Mouse (Mus musculus) layer of hippocampus, postnatal 25 days (tissue): ENCODE measurements at regions not wholly inside any gene's neighbourhood (a gene's known extent, or its start where the extent isn't known, plus 50 kb on each side); places are given as distances from the start of the nearest gene placed in this dataset.

ENCODE experiments used
- DNase-seq, 2 experiments: peaks; one replicate each; pipeline ENCODE4 v3.0.0; 2022; ENCODE audit warnings: mixed read lengths in 2 of 2, low spot score in 1 of 2; ENCODE audit errors: extremely low spot score in 1 of 2

DNA sequence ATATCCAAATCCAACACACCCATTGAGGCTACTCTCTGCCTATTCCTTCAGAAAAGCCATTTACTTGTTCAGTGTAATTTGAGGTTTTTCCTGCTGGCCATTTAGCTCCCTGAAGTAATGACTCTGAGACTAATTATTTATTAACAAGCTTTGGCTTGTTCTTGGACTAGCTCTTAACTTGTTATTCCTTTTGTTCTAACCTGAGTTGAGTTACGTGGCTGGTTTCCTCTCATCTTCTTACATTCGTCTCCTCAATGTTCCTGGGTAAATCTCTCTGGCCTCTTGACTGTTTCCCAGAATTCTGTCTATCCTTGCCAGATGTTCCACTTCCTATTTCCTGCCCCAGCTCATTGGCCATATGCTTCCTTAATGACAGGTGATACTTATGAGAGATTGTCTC lies 157.2 kb downstream of the Pmp22 start:
- no peak for DNase-seq

DNA sequence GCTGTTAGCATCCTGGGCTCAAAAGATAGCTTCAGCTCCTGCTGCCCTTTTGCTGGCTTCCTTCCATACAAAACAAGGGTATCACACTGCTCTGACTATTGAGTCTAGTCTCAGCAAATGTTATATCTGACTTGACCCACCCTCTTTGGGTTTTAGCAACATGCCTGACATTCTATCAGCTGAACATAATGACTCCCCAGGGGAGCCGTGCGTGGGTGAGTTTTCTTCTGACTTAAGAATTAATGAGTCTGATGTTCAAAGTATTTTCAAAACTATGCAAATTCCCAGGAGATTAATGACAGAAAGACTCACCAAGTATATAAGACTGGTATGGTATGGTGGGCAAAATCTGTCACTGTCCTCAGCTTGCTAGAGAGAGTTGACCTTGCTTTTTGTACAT lies 159.0 kb downstream of the Pmp22 start:
- no peak for DNase-seq

DNA sequence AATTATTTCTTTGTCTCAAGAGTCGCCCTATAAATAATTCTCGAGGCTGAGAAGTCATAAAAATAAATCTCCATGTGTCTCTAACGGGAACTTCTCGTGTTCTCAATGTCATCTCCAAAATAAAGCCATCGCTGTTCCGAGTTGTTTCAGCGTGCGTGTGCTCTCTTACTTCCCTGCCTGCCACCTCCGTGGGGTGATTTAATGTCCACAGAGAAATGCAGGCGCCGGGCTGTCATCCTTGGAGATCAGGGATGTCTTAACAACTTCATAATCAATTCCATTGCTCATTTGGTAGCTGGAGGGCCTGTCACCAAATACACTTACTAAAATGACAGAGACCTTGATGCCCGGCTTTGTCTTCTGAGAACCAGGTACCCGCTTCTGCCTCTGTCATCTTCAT lies 161.8 kb downstream of the Pmp22 start:
- DNase-seq: no peak

DNA sequence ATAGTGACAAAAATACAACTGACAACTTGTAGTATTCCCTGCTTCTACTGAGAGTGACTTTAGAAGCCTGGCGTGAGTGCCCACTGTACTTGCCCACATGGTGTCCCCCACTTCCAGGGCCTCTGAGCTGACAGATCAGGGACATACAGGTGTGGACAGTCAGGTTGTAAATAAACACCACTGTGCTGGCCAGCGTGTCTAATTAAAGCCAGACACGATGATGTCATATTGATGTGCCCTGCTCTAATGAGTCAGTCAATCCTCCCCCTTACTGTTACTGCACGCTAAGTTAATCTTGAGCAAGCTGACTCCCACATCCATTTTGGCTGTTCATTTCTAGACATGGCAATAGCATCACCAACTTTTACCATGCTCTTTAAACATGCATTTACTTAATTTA lies 164.7 kb downstream of the Pmp22 start:
- DNase-seq: no peak

DNA sequence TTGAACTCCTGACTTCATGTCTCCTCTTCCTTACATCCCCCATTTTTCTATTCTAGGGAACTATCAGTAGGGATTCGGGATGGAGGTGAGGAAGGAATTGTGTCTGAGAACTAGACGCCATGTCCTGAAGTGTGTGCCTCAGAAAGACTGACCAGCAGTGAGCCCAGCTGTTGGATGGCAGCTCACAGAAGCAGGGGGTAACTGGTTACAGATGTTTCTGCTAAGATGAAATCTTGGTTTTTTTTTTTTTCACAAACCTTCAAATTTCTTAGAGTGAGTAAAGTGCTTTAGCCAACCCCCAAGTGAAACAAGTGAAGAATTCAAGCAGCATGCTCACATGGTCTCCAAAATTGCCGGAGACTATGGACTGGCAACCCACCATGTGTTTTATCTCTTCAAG lies 165.7 kb downstream of the Pmp22 start:
- no peak for DNase-seq

DNA sequence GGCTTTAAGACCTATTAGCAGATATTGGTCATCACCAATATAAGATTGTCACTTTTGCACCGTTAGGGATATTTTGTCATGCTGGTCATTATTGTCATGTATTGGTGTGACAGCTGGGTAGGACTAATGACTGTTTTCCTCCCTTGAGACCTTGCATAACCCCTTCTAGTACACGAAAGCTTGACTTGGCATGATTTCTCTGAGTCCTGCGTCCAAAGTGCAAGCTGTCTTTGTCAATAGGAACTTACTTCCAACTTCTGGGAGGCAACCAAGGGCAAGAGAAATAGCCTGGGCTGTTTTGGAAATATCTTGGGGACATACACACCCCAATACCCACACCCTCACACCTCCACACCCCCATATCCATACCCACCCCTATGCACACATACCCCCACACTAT lies 167.7 kb downstream of the Pmp22 start:
- DNase-seq: no peak

DNA sequence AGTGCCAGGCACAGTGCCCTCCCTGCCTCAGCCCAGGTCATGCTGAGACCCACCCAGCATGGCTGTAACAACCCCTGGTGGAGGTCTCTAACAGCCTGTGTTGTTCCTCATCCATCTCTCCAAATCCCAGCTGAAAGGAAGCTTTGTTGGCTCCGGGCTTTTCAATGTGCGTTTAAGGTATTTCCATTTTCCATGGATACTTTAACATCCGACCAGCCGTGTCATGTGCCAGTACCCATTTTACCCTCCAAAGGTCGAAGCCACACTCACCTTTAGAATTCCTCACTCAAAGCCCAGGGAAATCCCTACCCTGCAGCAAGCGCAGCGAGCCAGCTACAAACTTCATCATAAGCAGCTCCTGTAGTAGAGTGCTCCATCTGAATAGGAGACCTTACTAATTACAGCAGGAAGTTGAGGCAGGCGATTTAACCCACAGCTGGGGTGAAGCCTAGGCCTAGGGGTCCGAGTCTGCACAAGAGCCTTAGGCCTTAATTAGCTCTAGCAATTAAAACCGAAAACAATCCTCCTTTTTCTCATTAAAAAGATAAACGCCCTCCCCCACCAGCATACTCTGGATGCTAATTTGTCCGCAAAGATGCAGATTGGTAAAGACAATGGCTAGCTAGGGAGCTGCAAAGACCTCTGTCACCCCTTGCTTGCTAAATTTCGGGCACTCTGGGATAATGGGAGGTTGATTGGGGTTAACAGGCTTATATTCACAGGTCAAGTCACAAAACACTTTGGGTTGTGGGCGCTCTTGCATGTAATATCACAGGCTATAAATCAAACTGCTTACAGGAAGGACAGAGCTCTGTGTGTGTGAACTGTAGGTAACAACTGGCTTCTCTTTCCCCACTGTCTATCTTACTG lies 171.2 kb downstream of the Pmp22 start:
- DNase-seq: no peak

DNA sequence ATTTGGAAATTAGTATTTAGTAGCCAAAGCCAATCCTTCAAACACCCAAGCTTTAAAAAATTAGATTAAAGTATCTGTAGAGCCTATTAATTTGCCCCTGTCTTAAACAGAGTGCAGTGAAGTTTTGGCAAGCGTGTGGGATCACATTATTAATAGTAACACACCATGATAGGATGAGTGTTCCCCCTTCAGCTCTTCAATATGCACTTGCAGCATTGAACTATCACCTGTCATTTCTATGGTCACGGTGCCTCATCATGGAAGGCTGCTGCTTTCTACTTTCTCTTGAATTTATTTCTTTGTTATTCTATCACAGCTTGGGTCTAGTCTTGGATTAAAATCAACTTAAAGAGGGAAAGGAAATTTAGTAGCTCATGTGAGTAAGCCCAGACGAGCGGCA lies 196.4 kb downstream of the Pmp22 start:
- DNase-seq: no peak

DNA sequence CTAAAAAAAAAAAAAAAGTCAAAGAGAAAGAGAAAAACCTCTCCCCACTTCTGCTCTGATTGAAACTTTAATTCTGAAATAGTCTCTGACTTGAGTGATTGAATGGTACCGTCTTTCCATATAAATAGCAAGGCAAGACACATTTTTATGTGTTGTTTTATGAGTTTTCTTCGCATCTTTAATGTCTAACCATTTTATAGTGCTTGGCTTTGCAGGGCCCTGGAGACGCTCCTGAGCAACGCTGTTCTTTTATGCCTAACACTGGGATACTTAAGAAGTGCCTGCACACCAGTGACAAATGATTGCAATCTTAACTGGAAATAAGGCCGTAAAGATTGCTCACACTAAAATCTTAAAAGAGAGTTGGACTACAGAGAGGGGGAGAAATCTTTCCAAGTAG lies 198.1 kb downstream of the Pmp22 start:
- no peak for DNase-seq

DNA sequence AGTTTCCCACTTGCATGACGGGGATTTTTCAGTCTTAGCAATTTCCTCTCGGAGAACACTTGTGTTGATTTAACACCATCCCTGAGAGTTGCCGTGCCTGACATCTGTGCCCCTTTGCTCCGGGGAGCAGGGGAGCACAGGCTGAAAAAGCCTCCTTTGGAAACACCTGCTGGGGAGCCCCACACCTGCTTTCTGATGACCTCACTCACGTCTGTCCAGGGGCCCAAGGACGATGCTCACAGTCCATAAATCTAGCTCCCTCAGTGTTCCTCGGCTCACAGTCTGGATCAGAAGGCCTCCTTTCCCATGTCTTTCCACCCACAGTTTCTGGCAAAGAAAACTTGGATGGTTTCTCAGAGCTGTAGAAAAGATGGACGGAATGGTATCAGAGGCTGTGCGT lies 208.7 kb downstream of the Pmp22 start:
- DNase-seq: no peak

DNA sequence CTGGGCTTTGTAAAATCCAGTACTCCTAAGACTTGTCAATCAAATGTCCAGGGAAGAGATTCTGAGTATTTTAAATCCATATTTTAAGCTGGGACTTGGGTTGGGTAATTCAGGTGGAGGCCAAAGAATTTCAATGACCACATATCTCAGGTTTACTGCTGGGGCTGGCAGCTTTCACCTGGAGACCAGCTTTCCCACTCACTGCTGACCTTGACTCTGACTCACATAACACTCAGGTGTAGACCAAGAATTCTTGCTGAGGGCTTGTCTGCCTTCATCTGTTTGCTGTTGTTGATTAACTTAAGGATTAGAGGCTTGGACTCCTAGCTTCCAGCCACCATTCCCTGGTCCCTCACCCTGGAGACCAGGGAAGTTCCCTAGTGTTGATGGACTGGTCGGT lies 209.5 kb downstream of the Pmp22 start:
- no peak for DNase-seq

DNA sequence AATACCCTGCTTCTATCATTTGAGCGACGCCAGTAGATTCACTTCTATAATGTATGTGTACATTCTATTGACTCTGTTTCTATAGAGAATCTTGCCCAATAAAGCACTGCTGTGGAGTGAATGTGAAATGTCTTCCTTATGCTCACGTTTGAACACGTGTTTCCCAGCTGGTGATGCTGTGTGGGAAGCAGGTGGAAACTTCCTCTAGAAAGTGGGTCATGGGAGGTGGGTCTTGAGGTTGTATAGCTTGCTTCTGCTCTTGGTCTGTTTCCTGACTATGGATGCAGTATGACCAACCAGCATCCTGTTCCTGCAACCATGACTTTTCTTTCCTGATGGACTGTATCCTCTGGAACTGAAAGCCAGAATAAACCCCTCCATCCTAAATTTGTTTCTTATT lies 216.9 kb downstream of the Pmp22 start:
- no peak for DNase-seq

DNA sequence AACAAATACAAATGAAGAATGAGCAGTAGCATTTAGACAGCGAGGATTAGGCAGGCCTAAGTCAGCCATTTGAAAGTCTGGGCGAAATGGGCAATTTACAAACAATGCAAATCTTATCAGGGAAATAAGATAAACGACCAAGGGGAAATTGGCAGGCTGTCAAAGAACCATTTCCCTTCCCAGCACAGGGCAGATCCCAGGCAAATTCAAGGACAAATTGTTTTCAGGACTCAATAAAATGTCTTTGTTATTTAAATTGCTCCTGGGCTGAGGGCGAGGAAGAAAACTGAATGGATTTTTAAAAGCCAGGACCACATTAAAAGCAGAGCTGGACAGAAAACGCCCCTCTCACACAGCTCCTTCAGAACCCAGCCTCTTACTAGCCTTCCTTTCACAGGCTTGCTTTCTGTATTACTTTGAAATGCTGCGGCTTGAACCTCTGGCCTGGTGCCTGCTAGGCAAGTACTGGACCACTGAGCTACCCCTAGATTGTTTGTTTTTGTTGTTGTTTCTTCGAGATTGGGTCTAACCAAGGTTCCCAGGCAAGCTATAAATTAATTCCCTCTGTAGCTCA lies 221.4 kb downstream of the Pmp22 start:
- DNase-seq: no peak

DNA sequence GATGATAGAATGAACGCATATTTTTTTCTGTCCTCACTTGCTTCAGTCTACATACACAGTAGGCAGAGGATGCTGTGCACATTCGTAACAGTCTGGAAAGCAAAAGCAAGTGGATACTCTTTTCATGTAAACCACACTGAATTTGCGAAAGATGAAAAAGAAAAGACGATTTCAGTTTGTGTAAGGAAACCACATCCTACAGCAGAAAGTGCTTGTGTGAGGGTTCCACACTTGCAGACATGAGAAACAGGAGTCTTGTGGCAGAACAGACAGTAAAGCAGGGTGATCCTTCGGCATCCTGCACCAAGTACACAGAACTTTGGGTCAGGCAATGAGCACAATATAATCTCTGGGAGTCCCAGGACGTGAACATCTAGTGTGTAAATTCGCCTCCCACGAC lies 223.2 kb downstream of the Pmp22 start:
- no peak for DNase-seq

DNA sequence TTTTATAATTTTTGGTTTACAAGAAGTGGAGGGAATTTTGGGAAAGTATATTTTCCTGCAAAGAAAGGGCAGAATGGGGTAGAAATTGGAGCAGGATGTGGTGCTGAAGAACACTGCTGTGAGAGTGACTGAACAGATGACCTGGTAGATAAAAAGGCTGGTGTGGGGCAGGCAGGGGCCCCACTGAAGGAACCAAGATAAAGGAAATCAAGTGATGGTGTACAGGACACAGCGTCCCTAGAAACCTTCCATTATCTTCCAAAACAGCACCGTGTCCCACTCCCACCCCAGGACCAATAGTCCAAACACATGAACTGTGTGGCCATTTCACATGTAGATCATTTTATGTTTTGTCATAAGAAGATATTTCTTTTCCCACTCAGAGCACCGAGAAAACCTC lies 224.2 kb downstream of the Pmp22 start:
- no peak for DNase-seq

DNA sequence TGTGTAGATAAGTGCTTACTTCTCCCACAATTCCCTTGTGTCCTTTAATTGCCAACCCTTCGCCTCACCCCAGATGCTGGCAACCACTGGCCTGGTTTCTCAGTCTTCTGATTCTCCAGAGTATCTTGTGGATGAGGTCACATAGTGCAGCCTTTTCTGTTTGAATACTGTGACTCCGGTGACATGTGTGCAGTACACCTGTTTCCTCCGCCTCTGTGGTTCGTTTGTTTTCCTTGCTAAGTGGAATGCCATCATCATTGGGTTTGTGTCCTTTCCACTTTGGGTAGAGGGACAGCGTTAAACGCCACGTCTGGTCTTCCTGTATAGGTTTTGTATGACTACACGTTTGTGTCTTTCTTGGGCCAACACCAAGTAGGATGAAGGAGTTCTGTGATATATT lies 224.9 kb downstream of the Pmp22 start:
- no peak for DNase-seq

DNA sequence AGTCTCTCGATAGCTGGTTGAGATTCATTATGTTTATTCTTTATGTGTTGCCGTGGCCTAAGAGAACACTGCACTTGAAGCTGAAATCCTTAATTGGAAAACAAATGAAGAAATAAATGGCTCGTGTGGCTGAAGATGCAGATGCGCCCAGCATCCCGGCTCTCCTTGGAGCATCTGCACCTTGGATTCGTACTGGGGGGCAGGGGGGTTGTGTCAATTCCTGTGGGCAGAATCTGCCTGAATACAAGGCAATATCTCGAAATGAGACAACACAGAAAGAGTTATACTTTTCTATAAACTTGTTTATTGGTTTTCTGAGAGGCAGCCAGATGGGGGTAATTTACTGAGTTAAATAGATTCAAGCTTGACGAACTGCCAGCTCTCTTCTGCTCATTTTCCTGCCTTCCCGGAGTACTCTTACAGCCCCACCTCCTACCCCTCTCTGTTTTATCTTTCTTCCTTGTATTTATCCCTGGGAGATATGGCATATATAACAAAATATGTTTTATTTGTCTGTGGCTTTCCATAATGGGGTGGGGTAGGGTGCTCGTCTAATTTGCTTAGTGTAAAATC lies 229.1 kb downstream of the Pmp22 start:
- no peak for DNase-seq

DNA sequence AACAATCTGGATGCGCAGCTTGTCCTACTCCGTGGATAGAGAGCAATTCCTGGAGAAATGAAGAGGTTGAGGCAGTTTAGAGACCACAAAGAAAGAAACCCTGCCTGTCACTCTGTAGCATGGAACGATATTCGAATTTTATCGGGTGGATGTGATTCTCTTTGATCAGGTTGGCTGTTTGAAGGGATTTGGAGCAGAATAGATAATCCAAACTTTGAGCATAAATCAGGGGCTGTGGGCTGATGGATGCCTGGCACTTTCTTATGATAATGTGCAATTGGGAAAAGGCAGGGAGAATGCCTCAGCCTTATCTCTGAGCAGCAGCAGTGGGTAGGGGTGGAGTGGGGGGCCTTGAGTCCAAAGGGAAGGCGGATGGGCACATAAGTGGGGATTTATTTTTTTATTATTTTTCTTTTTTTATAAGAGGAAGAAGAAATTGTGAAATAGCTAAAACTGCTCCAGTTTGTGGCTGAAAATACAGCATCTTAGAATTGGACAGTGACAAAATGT lies 239.0 kb downstream of the Pmp22 start:
- no peak for DNase-seq

DNA sequence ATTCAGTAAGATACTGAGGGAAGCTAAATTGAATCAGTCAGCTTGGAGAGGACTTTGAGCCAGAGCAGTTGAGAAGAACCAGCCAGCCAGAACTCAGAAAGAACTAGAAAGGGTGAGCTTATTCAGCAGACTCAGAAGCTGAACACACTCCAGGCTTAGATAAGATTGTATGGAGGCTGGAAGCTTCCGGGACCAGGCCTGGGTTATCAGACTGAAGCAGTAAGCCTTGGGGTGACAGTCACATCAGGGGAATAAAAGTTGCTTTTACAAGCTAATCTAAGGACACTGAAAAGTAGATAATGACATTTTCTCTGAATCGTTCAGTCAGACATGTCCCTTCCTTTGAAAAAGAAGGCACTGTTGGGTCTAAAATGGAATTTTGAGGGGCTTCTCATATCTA lies 240.7 kb downstream of the Pmp22 start:
- no peak for DNase-seq

DNA sequence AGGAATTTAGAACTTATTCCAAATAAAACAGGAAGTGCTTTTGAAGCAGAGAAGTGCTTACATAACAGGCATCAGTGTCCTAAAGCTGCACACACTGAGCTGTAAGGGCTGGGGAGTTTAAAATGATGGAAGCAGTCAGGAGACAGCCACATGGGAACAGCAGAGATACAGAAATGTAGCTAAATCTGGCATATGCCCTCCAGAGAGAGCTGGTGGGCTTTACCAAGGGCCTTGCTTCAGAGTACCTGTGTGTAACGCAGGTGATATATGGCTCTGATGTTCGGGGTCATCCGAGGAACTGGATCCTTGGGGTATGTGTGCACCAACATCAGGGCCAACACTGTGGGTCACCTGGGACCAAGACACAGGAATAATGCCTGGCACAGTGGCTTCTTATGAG lies 247.5 kb downstream of the Pmp22 start:
- no peak for DNase-seq

DNA sequence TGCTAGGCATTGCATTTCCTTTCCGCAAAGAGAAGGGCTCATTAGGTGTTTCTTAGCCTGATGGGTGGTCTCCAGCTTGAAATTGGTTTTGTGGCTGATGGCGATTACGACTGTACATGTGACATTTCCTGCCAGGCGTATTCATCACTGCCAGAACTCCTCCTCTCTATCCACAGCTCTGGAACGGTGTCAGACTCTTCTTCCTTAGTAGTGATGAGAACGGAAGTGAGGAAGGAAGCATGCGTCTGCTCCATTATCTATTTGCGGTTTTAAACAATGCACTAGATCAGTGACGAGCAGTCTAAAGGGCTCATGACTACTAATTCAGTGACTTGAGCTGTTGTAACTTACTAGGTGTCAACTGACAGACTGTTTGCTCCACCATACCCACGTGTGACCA lies 248.2 kb downstream of the Pmp22 start:
- DNase-seq: no peak

DNA sequence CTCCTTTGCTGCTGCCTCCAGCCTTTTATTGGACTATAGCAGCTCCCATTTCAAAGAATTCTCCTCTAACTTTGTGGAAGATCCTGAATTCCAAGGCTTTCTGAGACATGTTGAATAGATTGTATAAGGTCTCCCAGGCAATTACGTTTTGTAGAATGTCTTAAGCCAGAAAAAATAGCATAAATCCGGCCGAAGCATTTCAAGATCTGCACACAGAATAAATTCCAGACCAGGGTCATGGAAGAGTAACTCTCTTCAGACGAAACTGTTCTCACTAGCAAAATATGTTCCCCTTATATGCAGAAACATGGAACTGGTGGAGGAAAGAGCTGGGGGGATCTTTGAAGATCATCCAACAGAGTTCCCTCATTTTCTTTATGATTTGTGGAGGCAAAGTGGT lies 259.5 kb downstream of the Pmp22 start:
- no peak for DNase-seq
